Mouse (Mus musculus): ENCODE measurements around the gene Nfatc2.

GRCm38 (mm10) chr2:168584857-168585256 lies 16.6 kb downstream of the Nfatc2 start:
- no peak for TF ChIP-seq POLR2A (IDR thresholded peaks at IDR 0.05; ENCODE audit: borderline replicate concordance, control insufficient read depth, low read depth, low read length)
- TF ChIP-seq CTCF (IDR thresholded peaks at IDR 0.05; ENCODE audit: control insufficient read depth, insufficient read depth, low read length), result no peak

All from bone marrow, adult 2 months (tissue).